Mouse (Mus musculus) urinary bladder, adult 2 months (tissue): Measurements from ENCODE around the gene Drc7. TPM values are rescaled to one million over a fixed set of nuclear protein-coding genes. Genes with fewer than 3 reads are reported as not detected.

ENCODE experiments used
- DNase-seq: peaks from one replicate; pipeline ENCODE4 v3.0.0; 2022; ENCODE audit warnings: low spot score
- polyA plus RNA-seq: library from polyadenylated mRNA; depleted of rRNA; stranded (reverse); fragments of >200 nt; gene quantifications from 2 replicates; pipeline ENCODE4 v1.2.3, GENCODE M21; 2012; rRNA removed

Drc7 gene
- polyA plus RNA-seq, 1 experiment: not detected

- no peak for DNase-seq
Observed at GRCm38 (mm10) chr8:95127658-95128057, 72.8 kb downstream of the Drc7 start.

Other genes starting within 250 kb of the Drc7 start
- gene Ccl17, start 244.7 kb upstream of the Drc7 start, polyA plus RNA-seq: 2.3 and 4.0 TPM in 2 replicates
- 62.3 and 72.1 TPM in 2 replicates for gene Coq9, start 216.8 kb upstream of the Drc7 start, polyA plus RNA-seq
- 22.0 and 27.7 TPM in 2 replicates for gene Ciapin1, start 216.7 kb upstream of the Drc7 start, polyA plus RNA-seq
- gene Polr2c, start 197.7 kb upstream of the Drc7 start, polyA plus RNA-seq: 89.5 and 99.2 TPM in 2 replicates
- gene Dok4, start 178.8 kb upstream of the Drc7 start, polyA plus RNA-seq: 12.4 and 13.6 TPM in 2 replicates
- gene Ccdc102a, start 137.0 kb upstream of the Drc7 start, polyA plus RNA-seq: 36.5 and 36.8 TPM in 2 replicates
- 1.4 TPM in 2 replicates for gene Adgrg5, start 131.4 kb upstream of the Drc7 start, polyA plus RNA-seq
- gene Adgrg1, start 80.4 kb upstream of the Drc7 start, polyA plus RNA-seq: 47.4 and 52.8 TPM in 2 replicates
- gene Adgrg3, start 37.4 kb upstream of the Drc7 start, polyA plus RNA-seq: 4.9 and 6.3 TPM in 2 replicates
- 12.7 and 13.5 TPM in 2 replicates for gene Katnb1, start 26.1 kb downstream of the Drc7 start, polyA plus RNA-seq
- 39.1 and 45.2 TPM in 2 replicates for gene Kifc3, start 147.7 kb downstream of the Drc7 start, polyA plus RNA-seq